In genomic region chr8:83901566-83902485, GRCm38 (mm10) we compare ENCODE assay signal across 7 mouse cellular contexts. TPM values are rescaled to one million over a fixed set of nuclear protein-coding genes. Genes with fewer than 3 reads are reported as not detected.
DNase-seq lines count a peak whose midpoint lies in the region; ATAC-seq lines count a peak whose summit lies in the region.

No protein-coding gene starts in this region.

- H3K4me3 ChIP-seq in liver, embryonic 11.5 days (ENCODE audit: low read depth, low read length) = peak overlapping the region; percentile 86
- peak overlapping the region; percentile 98 for H3K4me3 ChIP-seq in hindbrain, embryonic 14.5 days (replicated peaks; ENCODE audit: low read length)
- peak overlapping the region; percentile 98 for H3K4me3 ChIP-seq in midbrain, embryonic 16.5 days (ENCODE audit: low read depth, low read length)

- peaks cover 48% of the 10 kb centered on the region for H3K4me1 ChIP-seq in liver, embryonic 11.5 days (replicated peaks; ENCODE audit: control insufficient read depth, insufficient read depth, low read length)
- peaks cover 41% of the 10 kb centered on the region for H3K4me1 ChIP-seq in hindbrain, embryonic 14.5 days (replicated peaks; ENCODE audit: control insufficient read depth, insufficient read depth, low read length)
- peaks cover 44% of the 10 kb centered on the region for H3K4me1 ChIP-seq in midbrain, embryonic 16.5 days (ENCODE audit: control insufficient read depth, insufficient read depth, low read length)

- peaks cover 26% of the 10 kb centered on the region for H3K27me3 ChIP-seq in liver, embryonic 11.5 days (replicated peaks; ENCODE audit: control insufficient read depth, insufficient read depth, low read length)
- no peaks in the 10 kb centered on the region for H3K27me3 ChIP-seq in hindbrain, embryonic 14.5 days (ENCODE audit: control insufficient read depth, insufficient read depth, low read length)
- H3K27me3 ChIP-seq in midbrain, embryonic 16.5 days (ENCODE audit: control insufficient read depth, insufficient read depth, low read depth, low read length) = no peaks in the 10 kb centered on the region

- H3K27ac ChIP-seq in liver, embryonic 11.5 days (ENCODE audit: low read depth, low read length) = no peak overlapping the region
- H3K27ac ChIP-seq in hindbrain, embryonic 14.5 days = peak overlapping the region; percentile 99
- peak overlapping the region; percentile 99 for H3K27ac ChIP-seq in midbrain, embryonic 16.5 days (ENCODE audit: low read length)

- ATAC-seq in liver, embryonic 11.5 days (replicated peaks; ENCODE audit: low FRiP score) = no peak
- ATAC-seq in hindbrain, embryonic 14.5 days (ENCODE audit: low FRiP score) = no peak
- no peak for ATAC-seq in midbrain, embryonic 16.5 days

- no peak for DNase-seq in liver, embryonic 11.5 days (ENCODE audit: low spot score)
- no peak for DNase-seq in liver
- peak; percentile 27 for DNase-seq in embryo, embryonic 9.5 days (ENCODE audit: extremely low spot score)
- no peak for DNase-seq in hindbrain, embryonic 14.5 days (ENCODE audit: low spot score)
- no peak for DNase-seq in ovary, postnatal 10 days (ENCODE audit: low spot score)
- DNase-seq in spleen, postnatal 4 days (ENCODE audit: low spot score in 2 of 2) = no peak

- H3K9ac ChIP-seq in liver, embryonic 11.5 days (ENCODE audit: low read depth, low read length) = peak overlapping the region; percentile 80
- H3K9ac ChIP-seq in hindbrain, embryonic 14.5 days = peak overlapping the region; percentile 98
- H3K9ac ChIP-seq in midbrain, embryonic 16.5 days (ENCODE audit: low read depth, low read length) = peak overlapping the region; percentile 98

- WGBS in liver, embryonic 11.5 days = 19% methylated on average over 14 of the region's 14 CpGs
- WGBS in hindbrain, embryonic 14.5 days = 11% methylated on average over 13 of the region's 14 CpGs
- 16% methylated on average over 14 of the region's 14 CpGs for WGBS in midbrain, embryonic 16.5 days

- no peaks in the 10 kb centered on the region for H3K9me3 ChIP-seq in liver, embryonic 11.5 days (ENCODE audit: control insufficient read depth, low read length)
- H3K9me3 ChIP-seq in hindbrain, embryonic 14.5 days (ENCODE audit: control insufficient read depth, low read length) = no peaks in the 10 kb centered on the region
- no peaks in the 10 kb centered on the region for H3K9me3 ChIP-seq in midbrain, embryonic 16.5 days (replicated peaks; ENCODE audit: control insufficient read depth, low read length, poor library complexity, severe bottlenecking)

- 0 out of 2 replicates have a peak, but pooled peaks cover 4% of the 10 kb centered on the region for H3K36me3 ChIP-seq in liver, embryonic 11.5 days (ENCODE audit: control insufficient read depth, insufficient read depth, low read length)
- H3K36me3 ChIP-seq in hindbrain, embryonic 14.5 days (replicated peaks; ENCODE audit: control insufficient read depth, insufficient read depth) = peaks cover 6% of the 10 kb centered on the region; the same call in 1 of the 2 replicates
- no peaks in the 10 kb centered on the region for H3K36me3 ChIP-seq in midbrain, embryonic 16.5 days (ENCODE audit: control insufficient read depth, insufficient read depth, low read length)

- peak overlapping the region; percentile 97 for H3K4me2 ChIP-seq in liver, embryonic 11.5 days
- peak overlapping the region; percentile 72 for H3K4me2 ChIP-seq in hindbrain, embryonic 14.5 days (replicated peaks)
- H3K4me2 ChIP-seq in midbrain, embryonic 16.5 days (ENCODE audit: low read length) = peak overlapping the region; percentile 93

RNA-seq across cellular contexts. Expression of gene Adgrl1, which starts 1.9 kb away (rescaled TPM):
- polyA plus RNA-seq in liver, embryonic 11.5 days (2014; fragmentation: Nextera tagmentation; extraction: Ambion mirVana) = 7.4 and 10.3 TPM in 2 replicates
- 67.1 and 72.0 TPM in 2 replicates for polyA plus RNA-seq in hindbrain, embryonic 14.5 days (2014; fragmentation: Nextera tagmentation; extraction: Ambion mirVana)
- polyA plus RNA-seq in midbrain, embryonic 16.5 days (2015; fragmentation: Nextera tagmentation; extraction: Ambion mirVana) = 54.8 and 59.8 TPM in 2 replicates

RNA-seq across cellular contexts. Expression of gene Gm10644, which starts 53.2 kb away (rescaled TPM):
- 0.25 and 0.37 TPM in 2 replicates for polyA plus RNA-seq in liver, embryonic 11.5 days (2014; fragmentation: Nextera tagmentation; extraction: Ambion mirVana)
- 0.76 and 1.1 TPM in 2 replicates for polyA plus RNA-seq in hindbrain, embryonic 14.5 days (2014; fragmentation: Nextera tagmentation; extraction: Ambion mirVana)
- polyA plus RNA-seq in midbrain, embryonic 16.5 days (2015; fragmentation: Nextera tagmentation; extraction: Ambion mirVana) = 0.58 and 0.69 TPM in 2 replicates

RNA-seq across cellular contexts. Expression of gene Asf1b, which starts 53.5 kb away (rescaled TPM):
- polyA plus RNA-seq in liver, embryonic 11.5 days (2014; fragmentation: Nextera tagmentation; extraction: Ambion mirVana) = 109 and 123 TPM in 2 replicates
- polyA plus RNA-seq in hindbrain, embryonic 14.5 days (2014; fragmentation: Nextera tagmentation; extraction: Ambion mirVana) = 10.5 and 10.7 TPM in 2 replicates
- polyA plus RNA-seq in midbrain, embryonic 16.5 days (2015; fragmentation: Nextera tagmentation; extraction: Ambion mirVana) = 6.1 and 6.7 TPM in 2 replicates
